Mouse (Mus musculus) brain, embryonic 14.5 days (tissue): ENCODE measurements around the gene Dgkg.

Source experiments
- CTCF ChIP-seq: fragments of 200-500 bp; IDR thresholded peaks from 2 replicates; pipeline ENCODE4 v1.5.1; 2012; ENCODE audit warnings: inconsistent platforms, mild to moderate bottlenecking, moderate library complexity, borderline replicate concordance; ENCODE audit not compliant: insufficient read depth, insufficient read length; ENCODE audit errors: extremely low read depth
- POLR2A ChIP-seq: fragments of 200-500 bp; IDR thresholded peaks from 2 replicates; pipeline ENCODE4 v1.6.1; 2012; ENCODE audit warnings: mild to moderate bottlenecking, inconsistent platforms, borderline replicate concordance; ENCODE audit not compliant: poor library complexity, insufficient read depth, insufficient read length, severe bottlenecking; ENCODE audit errors: extremely low read depth

- TF ChIP-seq CTCF, result no peak
- no peak for TF ChIP-seq POLR2A
Measured at GRCm38 (mm10) chr16:22448093-22448492, 208.9 kb downstream of the Dgkg start.
